Mouse (Mus musculus): ENCODE measurements at regions not wholly inside any gene's neighbourhood (a gene's known extent, or its start where the extent isn't known, plus 50 kb on each side); places are given as distances from the start of the nearest gene placed in this dataset.

DNA sequence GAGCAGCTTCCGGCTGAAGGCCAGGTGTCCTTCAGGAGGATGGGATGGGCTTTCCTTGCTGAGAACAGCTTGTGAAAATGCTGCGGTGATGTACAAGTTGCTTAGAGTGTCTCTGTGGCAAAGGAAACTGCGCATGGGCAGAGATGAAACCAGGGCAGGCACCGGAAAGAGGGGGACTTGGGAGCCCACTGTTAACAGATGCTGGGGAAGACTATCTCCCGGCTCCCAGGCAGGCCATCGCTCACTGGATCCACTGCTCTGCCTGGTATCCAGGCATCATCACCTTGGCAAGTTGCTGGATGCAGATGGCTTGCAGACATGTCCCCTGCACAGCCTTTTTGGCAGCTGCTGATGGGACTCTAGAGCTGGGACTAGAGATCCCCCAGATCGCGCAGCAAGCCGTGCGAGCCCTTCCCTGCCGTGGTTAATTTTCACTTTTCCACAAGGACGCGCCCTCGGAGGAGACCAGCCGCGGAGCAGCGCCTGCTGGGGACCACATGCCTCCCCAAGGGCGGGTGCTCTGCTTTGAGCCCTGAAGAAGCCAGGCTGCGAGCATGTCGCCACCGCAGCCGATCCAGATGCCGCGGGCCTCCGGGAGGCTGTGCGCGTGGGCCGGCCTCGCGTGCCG, 234.4 kb downstream of the Opa1 start:
- ATAC-seq (ENCODE audit: low FRiP score), result peak; percentile 81
- no peaks in the 10 kb centered on the region for H3K9me3 ChIP-seq (ENCODE audit: low read length)
- peaks cover 4% of the 10 kb centered on the region; the same call in 1 of the 2 replicates for H3K27me3 ChIP-seq (ENCODE audit: insufficient read depth, low read length)
- TF ChIP-seq CTCF (IDR thresholded peaks at IDR 0.05), result no peak
- no peaks in the 10 kb centered on the region for H3K36me3 ChIP-seq (ENCODE audit: insufficient read depth, low read length)
- peak overlapping the region; percentile 60 for H3K4me3 ChIP-seq (ENCODE audit: low read depth, low read length)
- peak; percentile 77 for DNase-seq (ENCODE audit: low spot score)
- 5% methylated on average over 19 of the region's 31 CpGs for WGBS
- H3K4me1 ChIP-seq (ENCODE audit: insufficient read depth, low read length), result 0 out of 2 replicates have a peak, but pooled peaks cover 2% of the 10 kb centered on the region
- peak overlapping the region; percentile 98 for H3K4me2 ChIP-seq (ENCODE audit: low read depth, low read length, poor library complexity, severe bottlenecking)
- peak overlapping the region; percentile 89 for H3K27ac ChIP-seq (ENCODE audit: low read depth, low read length)
- H3K9ac ChIP-seq (replicated peaks; ENCODE audit: low read length, poor library complexity, severe bottlenecking), result peak overlapping the region; percentile 93

DNA sequence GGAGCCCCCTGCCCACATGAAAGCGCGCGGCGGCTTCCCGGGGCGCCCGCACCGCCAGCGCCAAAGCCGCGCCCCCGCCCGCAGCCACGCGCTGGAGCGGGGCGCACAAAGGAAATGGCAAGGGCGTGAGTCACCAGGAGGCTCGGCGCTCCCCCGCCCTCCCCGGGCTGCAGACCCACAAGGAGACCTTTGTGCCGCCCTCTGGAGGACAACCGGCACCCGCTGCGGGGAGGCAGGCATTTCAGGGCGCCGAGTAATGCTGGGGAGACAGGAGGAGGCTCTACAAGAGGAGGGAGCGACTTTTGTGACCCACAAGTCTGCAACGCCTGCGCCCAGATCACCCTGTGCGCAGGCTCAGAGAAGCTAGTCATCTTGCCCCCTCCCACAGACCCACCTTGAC, 234.9 kb downstream of the Opa1 start:
- Histone ChIP-seq H3K4me2 (ENCODE audit: low read depth, low read length, poor library complexity, severe bottlenecking) (peak overlapping the region; percentile 98), H3K27me3 (ENCODE audit: insufficient read depth, low read length) (peaks cover 4% of the 10 kb centered on the region; the same call in 1 of the 2 replicates), H3K9ac (replicated peaks; ENCODE audit: low read length, poor library complexity, severe bottlenecking) (peak overlapping the region; percentile 93), H3K36me3 (ENCODE audit: insufficient read depth, low read length) (no peaks in the 10 kb centered on the region), H3K4me3 (ENCODE audit: low read depth, low read length) (peak overlapping the region; percentile 60), H3K27ac (ENCODE audit: low read depth, low read length) (peak overlapping the region; percentile 89), H3K9me3 (ENCODE audit: low read length) (no peaks in the 10 kb centered on the region), H3K4me1 (ENCODE audit: insufficient read depth, low read length) (0 out of 2 replicates have a peak, but pooled peaks cover 2% of the 10 kb centered on the region)
- peak; percentile 76 for DNase-seq (ENCODE audit: low spot score)
- ATAC-seq (ENCODE audit: low FRiP score), result peak; percentile 83
- peak; percentile 71 for TF ChIP-seq CTCF (IDR thresholded peaks at IDR 0.05)
- WGBS, result 0% methylated on average over 21 of the region's 32 CpGs

DNA sequence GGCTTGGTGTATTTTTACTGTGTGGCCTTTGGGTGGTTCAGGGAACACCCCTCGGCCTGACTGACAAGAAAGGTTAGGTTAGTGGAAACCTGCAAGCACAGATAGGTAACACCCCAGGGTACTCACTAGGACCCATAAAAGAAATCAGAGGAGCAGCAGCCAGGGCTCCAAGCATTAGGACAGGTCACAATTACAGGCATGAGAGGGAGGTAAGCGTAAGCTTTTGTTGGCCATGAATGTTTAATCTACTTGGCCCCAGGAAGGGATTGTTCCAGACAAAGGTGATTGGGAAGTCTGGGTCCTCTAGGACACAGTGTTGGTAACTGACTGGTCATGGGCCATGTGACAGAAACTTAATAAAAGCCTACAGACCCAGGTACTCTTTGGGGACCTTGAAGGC, 235.5 kb downstream of the Opa1 start:
- H3K4me2 ChIP-seq (ENCODE audit: low read depth, low read length, poor library complexity, severe bottlenecking), result peak overlapping the region; percentile 98
- peak overlapping the region; percentile 89; the same call in 1 of the 2 replicates for H3K27ac ChIP-seq (ENCODE audit: low read depth, low read length)
- DNase-seq (ENCODE audit: low spot score) (no peak), ATAC-seq (ENCODE audit: low FRiP score) (no peak)
- H3K9me3 ChIP-seq (ENCODE audit: low read length), result no peaks in the 10 kb centered on the region
- peaks cover 4% of the 10 kb centered on the region; the same call in 1 of the 2 replicates for H3K27me3 ChIP-seq (ENCODE audit: insufficient read depth, low read length)
- no peaks in the 10 kb centered on the region for H3K36me3 ChIP-seq (ENCODE audit: insufficient read depth, low read length)
- no peak overlapping the region for H3K4me3 ChIP-seq (ENCODE audit: low read depth, low read length)
- 72% methylated on average over 2 of the region's 2 CpGs for WGBS
- TF ChIP-seq CTCF (IDR thresholded peaks at IDR 0.05), result no peak
- no peak overlapping the region; the same call in 1 of the 2 replicates for H3K9ac ChIP-seq (replicated peaks; ENCODE audit: low read length, poor library complexity, severe bottlenecking)
- 0 out of 2 replicates have a peak, but pooled peaks cover 2% of the 10 kb centered on the region for H3K4me1 ChIP-seq (ENCODE audit: insufficient read depth, low read length)

DNA sequence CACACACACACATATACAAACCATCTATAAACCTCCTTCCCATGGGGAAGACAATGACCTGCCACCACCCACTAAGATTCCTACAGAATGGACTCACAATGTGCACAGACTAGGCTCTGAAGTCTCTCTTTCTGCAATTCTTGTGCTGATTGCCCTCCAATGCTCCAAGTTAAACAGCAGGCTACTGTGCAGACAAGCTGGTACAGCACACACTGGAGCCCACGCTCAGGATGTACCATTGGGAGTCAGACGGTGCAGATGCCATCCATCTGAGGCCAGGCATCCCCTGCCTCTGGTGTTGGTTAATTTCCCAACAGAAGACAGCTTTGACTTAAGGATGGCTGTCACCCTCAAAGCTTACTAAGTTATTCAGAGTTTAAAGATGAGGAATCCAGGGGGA, 236.1 kb downstream of the Opa1 start:
- no peak for TF ChIP-seq CTCF (IDR thresholded peaks at IDR 0.05)
- DNase-seq (ENCODE audit: low spot score) (no peak), ATAC-seq (ENCODE audit: low FRiP score) (no peak)
- Histone ChIP-seq H3K36me3 (ENCODE audit: insufficient read depth, low read length) (no peaks in the 10 kb centered on the region), H3K4me3 (ENCODE audit: low read depth, low read length) (no peak overlapping the region), H3K27ac (ENCODE audit: low read depth, low read length) (no peak overlapping the region), H3K9me3 (ENCODE audit: low read length) (no peaks in the 10 kb centered on the region), H3K27me3 (ENCODE audit: insufficient read depth, low read length) (0 out of 2 replicates have a peak, but pooled peaks cover 4% of the 10 kb centered on the region), H3K4me2 (ENCODE audit: low read depth, low read length, poor library complexity, severe bottlenecking) (no peak overlapping the region), H3K9ac (replicated peaks; ENCODE audit: low read length, poor library complexity, severe bottlenecking) (no peak overlapping the region), H3K4me1 (ENCODE audit: insufficient read depth, low read length) (0 out of 2 replicates have a peak, but pooled peaks cover 2% of the 10 kb centered on the region)
- WGBS, result 71% methylated on average over 2 of the region's 2 CpGs

DNA sequence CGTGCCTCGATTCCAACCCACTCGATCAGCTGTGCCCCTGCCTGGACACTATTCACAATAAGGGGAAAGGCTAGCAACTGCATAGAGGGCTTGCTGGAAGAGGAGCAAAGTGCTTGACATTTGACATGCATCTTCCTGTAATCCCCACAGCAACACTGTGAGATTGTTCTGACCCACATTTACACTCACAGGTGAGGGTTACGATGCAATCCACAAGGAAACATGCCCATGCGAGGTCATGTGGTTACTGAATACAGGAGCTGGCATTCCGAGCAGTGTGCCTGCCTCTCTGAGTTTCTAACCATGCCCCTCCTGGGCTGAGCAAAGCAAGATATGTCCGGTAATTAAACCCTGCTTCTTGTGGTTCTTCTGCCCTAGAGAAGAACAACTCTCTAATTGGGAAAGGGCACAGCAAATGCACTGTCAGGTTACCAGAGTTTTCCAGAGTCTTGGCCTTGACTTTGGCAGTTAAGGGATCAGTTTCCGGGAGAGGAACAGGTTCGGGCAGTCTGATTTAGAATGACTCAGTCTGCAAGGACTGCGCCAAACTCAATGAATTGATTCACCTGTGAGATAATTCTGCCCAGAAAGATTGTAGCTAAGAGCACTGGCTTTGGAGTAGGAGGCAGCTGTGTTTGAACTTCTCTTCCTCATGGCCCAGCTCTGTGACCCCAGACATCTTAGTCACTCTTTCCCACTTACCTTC, 236.7 kb downstream of the Opa1 start:
- Histone ChIP-seq H3K4me1 (ENCODE audit: insufficient read depth, low read length) (0 out of 2 replicates have a peak, but pooled peaks cover 2% of the 10 kb centered on the region), H3K9ac (replicated peaks; ENCODE audit: low read length, poor library complexity, severe bottlenecking) (no peak overlapping the region), H3K36me3 (ENCODE audit: insufficient read depth, low read length) (no peaks in the 10 kb centered on the region), H3K27me3 (ENCODE audit: insufficient read depth, low read length) (0 out of 2 replicates have a peak, but pooled peaks cover 4% of the 10 kb centered on the region), H3K4me3 (ENCODE audit: low read depth, low read length) (no peak overlapping the region), H3K9me3 (ENCODE audit: low read length) (no peaks in the 10 kb centered on the region), H3K27ac (ENCODE audit: low read depth, low read length) (no peak overlapping the region), H3K4me2 (ENCODE audit: low read depth, low read length, poor library complexity, severe bottlenecking) (no peak overlapping the region)
- ATAC-seq (ENCODE audit: low FRiP score), result no peak
- TF ChIP-seq CTCF (IDR thresholded peaks at IDR 0.05), result no peak
- no peak for DNase-seq (ENCODE audit: low spot score)
- WGBS, result 84% methylated on average over 10 of the region's 10 CpGs

Data from midbrain, postnatal 0 days (tissue).